Mouse (Mus musculus): ENCODE data around the gene Plekhj1. TPM values are rescaled to one million over a fixed set of nuclear protein-coding genes. Genes with fewer than 3 reads are reported as not detected.
A peak's percentile ranks its signal among the peaks of the same experiment; 100 is the strongest.

The Plekhj1 gene
- total RNA-seq, 1 experiment from 2014 or later = 41.3 TPM

DNA sequence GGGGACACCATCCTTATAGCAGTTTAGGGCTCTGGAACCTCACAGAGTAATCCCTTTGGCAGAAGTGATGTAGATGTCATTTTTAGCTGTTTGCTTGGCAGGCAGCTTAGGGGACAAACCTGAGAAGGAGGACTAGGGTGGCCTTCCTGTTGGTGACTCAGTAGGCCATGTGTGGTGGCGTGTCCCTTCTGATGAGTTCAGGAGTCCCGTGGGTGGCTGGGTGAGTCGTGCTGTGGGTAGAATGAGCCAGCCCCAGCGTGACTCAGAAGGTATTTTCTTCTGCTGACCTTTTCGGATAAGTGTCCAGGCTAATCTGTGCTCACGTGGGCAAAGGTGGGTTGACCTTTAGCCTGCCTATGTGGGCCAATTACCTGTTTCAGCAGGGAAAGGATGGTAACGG lies 39.8 kb downstream of the Plekhj1 start:
- no peak for ATAC-seq (replicated peaks; ENCODE audit: insufficient number of reproducible peaks, low FRiP score, low TSS enrichment, poor library complexity, severe bottlenecking)

DNA sequence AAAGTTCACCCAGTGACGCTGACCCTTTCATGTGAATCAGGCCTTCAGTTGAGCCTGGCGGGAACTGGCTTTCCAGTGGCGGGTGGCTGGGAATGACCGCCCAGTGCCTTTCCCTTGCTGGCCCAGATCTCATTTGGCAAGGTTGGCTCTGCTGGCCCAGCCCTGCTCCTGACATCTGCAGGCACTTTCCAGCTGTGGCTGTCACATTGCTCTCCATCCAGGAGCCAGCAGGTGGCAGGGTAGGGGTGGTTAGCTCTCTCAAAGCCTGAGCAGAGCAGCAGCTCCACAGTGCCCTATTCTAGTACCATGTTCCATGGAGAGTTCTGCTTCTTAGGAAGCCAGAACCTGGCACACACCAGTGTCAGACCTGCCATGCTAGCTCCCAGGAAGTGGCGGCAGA lies 40.7 kb downstream of the Plekhj1 start:
- ATAC-seq (replicated peaks; ENCODE audit: insufficient number of reproducible peaks, low FRiP score, low TSS enrichment, poor library complexity, severe bottlenecking) = 0 out of 2 replicates have a peak, but pooled peaks have one; percentile 24

DNA sequence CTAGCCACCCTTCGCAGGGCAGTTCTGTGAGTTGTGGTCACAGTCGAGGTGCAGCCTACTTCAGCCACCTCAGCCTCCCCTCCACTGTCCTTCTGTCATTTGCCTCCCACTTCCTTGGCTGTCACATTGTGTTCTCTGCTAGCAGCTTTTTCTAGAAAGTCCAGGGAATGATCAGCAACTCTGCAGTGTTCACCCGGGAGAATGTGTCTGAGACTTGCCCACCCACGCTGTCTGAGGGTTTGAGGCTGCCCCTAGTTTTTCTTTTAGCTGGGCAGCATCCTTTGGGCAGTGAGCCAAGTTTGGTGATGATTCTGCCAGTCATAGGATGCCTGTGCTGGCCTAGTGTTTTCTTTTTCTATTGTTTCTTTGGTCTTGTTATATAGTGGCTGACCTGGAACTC lies 41.5 kb downstream of the Plekhj1 start:
- ATAC-seq (replicated peaks; ENCODE audit: insufficient number of reproducible peaks, low FRiP score, low TSS enrichment, poor library complexity, severe bottlenecking) = no peak

DNA sequence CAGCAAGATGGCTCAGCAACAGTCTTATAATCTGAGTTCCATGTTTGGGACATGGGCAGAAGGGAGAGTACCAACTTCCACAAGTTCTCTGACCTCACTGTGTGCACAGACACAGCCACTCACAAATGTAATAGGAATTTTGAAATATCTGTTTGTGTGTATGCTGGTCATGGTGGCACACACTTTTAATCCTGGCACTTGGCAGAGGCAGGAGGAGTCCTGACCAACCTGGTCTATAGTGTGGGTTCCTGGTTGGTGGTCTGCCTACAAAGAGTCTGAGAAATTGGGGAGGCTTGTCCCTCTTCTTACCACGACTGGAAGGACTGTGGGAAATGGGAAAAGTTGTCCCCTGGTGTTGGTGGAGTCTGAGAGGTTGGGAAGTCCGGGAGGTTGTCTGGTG lies 41.9 kb downstream of the Plekhj1 start:
- no peak for ATAC-seq (replicated peaks; ENCODE audit: insufficient number of reproducible peaks, low FRiP score, low TSS enrichment, poor library complexity, severe bottlenecking)

DNA sequence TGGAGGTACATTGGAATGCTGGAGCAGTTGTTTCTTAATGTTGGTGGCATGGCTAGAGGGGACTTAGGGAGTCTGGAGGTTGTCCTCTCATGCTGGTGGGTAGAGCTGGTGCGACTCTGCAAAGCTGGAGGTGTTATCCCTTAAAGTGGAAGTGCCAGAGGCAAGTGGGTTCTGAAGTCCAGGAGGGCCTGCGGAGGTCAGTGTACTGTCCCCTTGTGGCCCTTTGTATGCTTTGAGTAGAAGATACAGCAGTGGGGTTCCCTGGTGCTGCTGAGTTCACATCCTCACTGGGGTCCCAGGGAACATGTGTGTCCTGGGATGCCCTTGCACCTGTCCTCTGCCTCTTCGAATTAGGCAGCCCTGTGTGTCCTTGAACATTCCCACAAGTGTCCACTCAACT lies 42.3 kb downstream of the Plekhj1 start:
- no peak for ATAC-seq (replicated peaks; ENCODE audit: insufficient number of reproducible peaks, low FRiP score, low TSS enrichment, poor library complexity, severe bottlenecking)

DNA sequence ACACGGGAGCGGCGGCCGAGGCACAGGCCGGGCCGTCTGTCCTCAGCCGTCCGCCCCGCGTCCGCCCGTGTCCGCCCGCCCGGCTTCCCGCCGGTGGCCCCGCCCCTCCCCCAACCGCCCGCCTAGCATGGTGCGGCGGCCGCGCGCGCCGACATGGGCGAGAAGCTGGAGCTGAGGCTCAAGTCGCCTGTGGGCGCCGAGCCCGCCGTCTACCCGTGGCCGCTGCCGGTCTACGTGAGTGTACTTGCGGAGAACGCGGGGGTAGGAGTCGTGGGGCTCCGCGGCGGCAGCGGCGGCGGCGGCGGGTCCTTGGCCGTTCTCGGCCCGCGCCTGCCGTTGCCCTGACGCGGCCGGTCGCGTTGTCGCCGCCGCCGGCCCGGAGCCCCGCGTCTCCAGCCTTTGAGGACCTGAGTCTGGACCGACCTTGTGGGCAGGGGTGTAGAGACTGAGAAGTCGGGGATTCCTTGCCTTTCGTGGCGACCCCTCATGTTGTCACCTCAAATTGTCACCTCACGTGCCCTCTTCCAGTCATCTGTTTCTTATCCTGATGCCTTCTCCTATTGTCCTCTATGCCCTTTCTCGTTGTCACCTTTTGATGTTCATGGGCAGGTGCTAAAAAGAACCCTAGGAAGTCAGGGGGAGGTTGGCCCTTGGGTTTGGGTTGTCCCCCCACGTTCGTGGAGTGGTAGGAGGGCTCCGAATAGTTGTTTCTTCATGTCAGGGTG lies 43.0 kb downstream of the Plekhj1 start:
- ATAC-seq (replicated peaks; ENCODE audit: insufficient number of reproducible peaks, low FRiP score, low TSS enrichment, poor library complexity, severe bottlenecking) = no peak

DNA sequence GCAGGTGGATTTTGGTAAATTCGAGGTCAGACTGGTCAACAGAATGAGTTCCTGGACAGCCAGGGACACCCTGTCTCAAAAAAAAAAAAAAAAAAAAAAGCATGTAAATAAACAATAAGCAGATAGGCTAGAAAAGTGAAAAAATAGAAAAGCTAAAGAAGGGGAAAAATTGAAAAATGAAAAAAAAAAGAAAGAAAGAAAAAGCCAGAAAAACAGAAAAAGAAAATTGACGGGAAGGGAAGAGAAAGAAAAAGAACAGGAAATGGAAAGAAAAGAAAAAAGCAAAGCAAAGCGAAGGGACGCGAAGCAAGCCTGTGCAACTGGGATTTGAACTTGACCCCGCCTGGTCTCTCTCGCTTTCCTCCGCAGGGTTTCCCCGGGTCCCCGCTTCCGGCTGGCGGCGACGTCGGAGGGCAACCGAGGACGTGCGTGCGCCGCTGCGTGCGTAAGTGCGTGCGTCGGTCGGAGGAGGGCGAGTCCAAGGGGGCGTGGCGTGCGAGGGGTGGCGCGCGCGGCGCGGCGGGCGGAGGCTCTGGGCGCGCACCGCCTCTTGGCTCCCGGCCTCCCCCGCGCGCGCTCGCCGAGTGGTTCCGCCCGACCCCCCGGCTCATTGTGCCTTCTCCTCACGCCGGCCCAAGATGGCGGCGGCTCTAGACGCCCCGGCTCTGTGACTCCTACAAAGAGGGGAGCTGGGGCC lies 43.7 kb downstream of the Plekhj1 start, which contains the start of gene Dot1l:
Gene Dot1l, plus strand, starts transcription at position 613 of the 697 bp plus-strand sequence.
- peak; percentile 78 for ATAC-seq (replicated peaks; ENCODE audit: insufficient number of reproducible peaks, low FRiP score, low TSS enrichment, poor library complexity, severe bottlenecking)

DNA sequence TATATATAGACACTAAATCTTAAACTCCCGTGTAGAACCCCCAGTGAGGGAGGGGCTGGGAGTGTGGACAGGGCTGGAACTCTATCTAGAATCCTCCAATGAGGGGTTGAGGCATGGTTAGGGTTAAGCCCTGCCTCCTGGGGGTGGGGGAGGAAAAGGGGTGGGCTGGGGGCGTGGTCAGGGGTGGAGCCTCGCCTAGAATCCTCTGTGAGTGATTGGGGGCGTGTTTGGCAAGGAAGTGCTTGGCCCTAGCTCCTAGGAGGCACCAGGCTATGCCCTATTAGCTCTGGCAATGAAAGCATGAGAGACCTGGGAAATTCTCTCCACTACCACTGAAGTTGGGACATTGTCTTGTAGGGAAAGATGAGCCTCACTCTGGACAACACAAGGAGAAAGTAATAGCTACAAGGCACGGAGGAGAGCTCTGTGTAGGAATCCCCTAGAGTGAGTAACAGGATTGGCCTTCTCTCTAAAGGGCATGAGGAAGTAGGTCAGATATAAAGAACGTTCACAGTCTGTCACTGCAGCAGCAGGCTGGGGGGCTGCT lies 46.3 kb downstream of the Plekhj1 start:
- ATAC-seq (replicated peaks; ENCODE audit: insufficient number of reproducible peaks, low FRiP score, low TSS enrichment, poor library complexity, severe bottlenecking) = no peak

DNA sequence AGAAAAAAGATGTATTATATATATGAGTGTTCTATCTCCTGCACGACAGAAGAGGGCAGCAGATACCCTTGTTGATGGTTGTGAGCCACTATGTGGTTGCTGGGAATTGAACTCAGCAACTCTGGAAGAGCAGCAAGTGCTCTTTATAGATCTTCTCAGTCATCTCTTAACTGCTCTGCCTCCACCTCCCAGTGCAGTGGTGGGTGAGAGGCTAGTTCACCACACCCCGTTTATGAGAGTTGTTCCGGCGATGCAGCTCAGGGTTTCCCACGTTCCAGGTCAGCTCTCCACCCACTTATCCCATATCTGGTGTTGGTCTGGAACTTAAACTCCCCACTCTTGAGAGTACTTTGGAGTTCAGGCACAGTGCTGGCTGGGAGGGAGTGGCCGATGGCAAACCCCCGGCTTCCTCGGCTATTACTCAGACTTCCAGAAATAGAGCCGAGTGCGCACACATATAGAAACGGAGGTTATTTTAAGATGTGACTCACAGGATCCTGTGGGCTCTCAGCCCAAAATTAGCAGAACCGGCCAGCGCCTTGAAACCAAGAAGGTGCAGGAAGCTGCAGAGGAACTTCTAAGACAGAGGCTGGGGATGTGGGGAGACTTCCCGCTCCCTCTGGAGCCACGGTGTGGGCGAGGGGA lies 47.1 kb downstream of the Plekhj1 start:
- ATAC-seq (replicated peaks; ENCODE audit: insufficient number of reproducible peaks, low FRiP score, low TSS enrichment, poor library complexity, severe bottlenecking) = peak; percentile 84

DNA sequence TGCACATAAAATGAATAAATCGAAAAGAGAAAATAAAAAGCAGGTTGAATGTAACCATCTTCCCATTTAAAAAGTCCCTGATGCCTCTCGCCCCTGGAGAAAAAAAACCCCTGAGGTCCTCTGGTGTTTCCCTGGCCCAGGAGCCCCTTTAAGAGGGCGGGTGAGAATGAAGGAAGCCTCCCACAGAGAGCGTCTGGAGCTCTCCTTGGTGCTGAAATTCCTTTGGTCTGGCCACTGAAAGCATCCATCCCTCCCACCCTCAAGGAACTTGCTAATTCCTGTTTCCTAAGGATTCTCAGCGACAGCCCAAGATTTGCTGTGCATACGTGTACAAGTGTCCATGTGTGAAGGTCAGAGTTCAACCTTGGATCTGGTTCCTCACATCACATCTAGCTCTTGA lies 49.8 kb downstream of the Plekhj1 start:
- no peak for ATAC-seq (replicated peaks; ENCODE audit: insufficient number of reproducible peaks, low FRiP score, low TSS enrichment, poor library complexity, severe bottlenecking)

DNA sequence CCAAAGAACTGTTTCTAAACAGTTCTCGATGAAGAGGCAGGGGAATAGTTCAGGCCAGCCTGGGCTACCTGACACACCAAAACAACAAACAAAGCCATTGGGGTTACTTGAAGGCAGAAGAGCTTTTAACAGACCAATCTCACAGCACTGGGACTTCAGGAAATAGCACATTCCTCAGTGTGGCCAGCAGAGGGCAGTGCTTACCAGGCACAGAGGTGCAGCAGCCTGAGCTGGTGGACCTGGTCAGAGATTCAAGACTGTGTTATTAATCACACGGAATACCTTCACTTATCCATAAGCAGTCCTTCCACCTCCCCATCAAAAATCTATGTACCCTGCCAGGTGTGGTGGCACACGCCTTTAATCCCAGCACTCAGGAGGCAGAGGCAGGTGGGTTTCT lies 51.0 kb downstream of the Plekhj1 start:
- peak; percentile 70; the same call in 1 of the 2 replicates for ATAC-seq (replicated peaks; ENCODE audit: insufficient number of reproducible peaks, low FRiP score, low TSS enrichment, poor library complexity, severe bottlenecking)

Other genes with a start within 250 kb of the Plekhj1 start
- gene Rexo1, start 237.1 kb downstream of the Plekhj1 start, total RNA-seq (2017) = 21.1 to 32.2 TPM (median 24.1 TPM) in 3 replicates
- 5.1 to 8.5 TPM (median 8.2 TPM) in 3 replicates for gene Klf16, start 221.3 kb downstream of the Plekhj1 start, total RNA-seq (2017)
- gene Abhd17a, start 208.3 kb downstream of the Plekhj1 start, total RNA-seq (2017) = 15.2 to 20.8 TPM (median 17.0 TPM) in 3 replicates
- gene Scamp4, start 195.8 kb downstream of the Plekhj1 start, total RNA-seq (2017) = 6.0 to 11.2 TPM (median 7.9 TPM) in 3 replicates
- gene Adat3, start 195.7 kb downstream of the Plekhj1 start, total RNA-seq (2017) = 1.8 TPM in 1 of 3 replicates, not detected in the others
- 0.78 to 1.0 TPM in 2 of 3 replicates, not detected in the other for gene Gm49322, start 192.6 kb downstream of the Plekhj1 start, total RNA-seq (2017)
- gene Csnk1g2, start 175.8 kb downstream of the Plekhj1 start, total RNA-seq (2017) = 174 to 193 TPM (median 192 TPM) in 3 replicates
- 14.6 to 23.9 TPM (median 23.1 TPM) in 3 replicates for gene Btbd2, start 141.6 kb downstream of the Plekhj1 start, total RNA-seq (2017)
- gene Mknk2, start 120.5 kb downstream of the Plekhj1 start, total RNA-seq (2017) = 56.7 to 115 TPM (median 94.0 TPM) in 3 replicates
- 57.4 to 129 TPM (median 87.2 TPM) in 3 replicates for gene Mob3a, start 96.6 kb downstream of the Plekhj1 start, total RNA-seq (2017)
- 10.6 to 17.9 TPM (median 17.1 TPM) in 3 replicates for gene Izumo4, start 96.4 kb downstream of the Plekhj1 start, total RNA-seq (2017)
- gene Ap3d1, start 56.4 kb downstream of the Plekhj1 start, total RNA-seq (2017) = 65.5 to 110 TPM (median 103 TPM) in 3 replicates
- 5.2 to 17.7 TPM (median 6.3 TPM) in 3 replicates for gene Dot1l, start 43.4 kb downstream of the Plekhj1 start, total RNA-seq (2017)
- gene Sf3a2, start 428 bp downstream of the Plekhj1 start, total RNA-seq (2017) = 9.4 to 23.3 TPM (median 10.7 TPM) in 3 replicates
- gene Amh, start 6.6 kb upstream of the Plekhj1 start, total RNA-seq (2017) = not detected in 3 replicates
- gene Jsrp1, start 14.9 kb upstream of the Plekhj1 start, total RNA-seq (2017) = not detected in 3 replicates
- gene Oaz1, start 28.0 kb upstream of the Plekhj1 start, total RNA-seq (2017) = 242 to 281 TPM (median 259 TPM) in 3 replicates
- gene Lingo3, start 45.4 kb upstream of the Plekhj1 start, total RNA-seq (2017) = not detected in 3 replicates
- 78.9 to 86.7 TPM (median 80.7 TPM) in 3 replicates for gene Lsm7, start 56.6 kb upstream of the Plekhj1 start, total RNA-seq (2017)
- 8.1 to 18.2 TPM (median 8.2 TPM) in 3 replicates for gene Sppl2b, start 56.6 kb upstream of the Plekhj1 start, total RNA-seq (2017)
- not detected in 3 replicates for gene Tmprss9, start 73.2 kb upstream of the Plekhj1 start, total RNA-seq (2017)
- gene Timm13, start 102.3 kb upstream of the Plekhj1 start, total RNA-seq (2017) = 14.6 to 43.9 TPM (median 30.8 TPM) in 3 replicates
- 2.3 to 8.5 TPM (median 3.8 TPM) in 3 replicates for gene Lmnb2, start 119.6 kb upstream of the Plekhj1 start, total RNA-seq (2017)
- 18.9 to 25.8 TPM (median 22.5 TPM) in 3 replicates for gene Gadd45b, start 131.4 kb upstream of the Plekhj1 start, total RNA-seq (2017)
- 0.10 TPM in 1 of 3 replicates, not detected in the others for gene Gng7, start 216.3 kb upstream of the Plekhj1 start, total RNA-seq (2017)
- gene Diras1, start 227.0 kb upstream of the Plekhj1 start, total RNA-seq (2017) = 0.38 TPM in 1 of 3 replicates, not detected in the others
- 4.5 to 9.9 TPM (median 7.3 TPM) in 3 replicates for gene Slc39a3, start 238.8 kb upstream of the Plekhj1 start, total RNA-seq (2017)